8 mouse cellular contexts compared by ENCODE assay signal in the genomic region with DNA sequence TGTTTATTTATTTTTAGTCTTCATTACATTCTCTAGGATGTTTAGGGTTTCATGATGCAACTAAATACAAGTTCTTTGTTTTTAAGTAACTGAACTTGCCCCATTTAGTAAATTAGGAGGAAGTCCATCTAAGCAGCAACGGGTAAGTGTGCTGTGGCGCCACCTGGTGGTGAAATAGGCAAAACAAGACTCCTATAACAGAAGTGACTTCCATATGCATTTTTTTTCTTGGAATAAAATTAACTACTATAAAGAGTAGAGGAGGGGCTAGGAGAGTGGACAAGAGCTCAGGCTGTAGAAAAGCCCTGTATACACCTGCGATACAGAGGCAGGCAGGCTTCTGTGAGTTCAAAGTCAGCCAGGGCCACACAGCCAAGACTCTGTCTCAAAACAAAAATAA. TPM values are rescaled to one million over a fixed set of nuclear protein-coding genes. Genes with fewer than 3 reads are reported as not detected.
A peak's percentile ranks its signal among the peaks of the same experiment; 100 is the strongest.
DNase-seq lines count a peak whose midpoint lies in the region; ATAC-seq lines count a peak whose summit lies in the region.

No protein-coding gene starts in this region.

- intact Hi-C loops in heart, postnatal 36 days (cut with DNase I) = loop anchor here (5.0 to 10.0 kb wide), 2 partner anchors 61 to 359 kb away; no protein-coding TSS in a partner anchor

- DNase-seq in cerebellum, adult 11 months = peak; percentile 65
- peak; percentile 80 for DNase-seq in adrenal gland, postnatal 25 days
- peak; percentile 73 to 81 for DNase-seq in heart, postnatal 36 days
- peak; percentile 53 for DNase-seq in left cerebral cortex, adult 11 months (ENCODE audit: low spot score)
- peak; percentile 57 for DNase-seq in skeletal muscle tissue, adult 2 months (ENCODE audit: low read depth, low spot score)

- ATAC-seq in cerebellum, adult (ENCODE audit: insufficient number of reproducible peaks, low FRiP score, low TSS enrichment) = no peak
- ATAC-seq in erythroblast, adult 5-6 weeks (replicated peaks; ENCODE audit: low FRiP score, poor library complexity, severe bottlenecking) = peak; percentile 68
- peak; percentile 93 for ATAC-seq in megakaryocyte, adult 5-6 weeks (ENCODE audit: poor library complexity, severe bottlenecking)

RNA-seq across cellular contexts. Expression of a gene that starts 15.5 kb away (rescaled TPM):
- 115 and 123 TPM in 2 replicates for total RNA-seq in adrenal gland, postnatal 25 days (2021)
- total RNA-seq in erythroblast, adult 5-6 weeks (2015; ENCODE audit: low replicate concordance) = 53.6 and 94.9 TPM in 2 replicates
- total RNA-seq in erythroblast, adult 5-6 weeks (2017; ENCODE audit: low replicate concordance) = 54.2 and 68.2 TPM in 2 replicates
- 100 to 1,000 TPM; 105 to 109 TPM for total RNA-seq in heart, postnatal 36 days (2021)
- total RNA-seq in megakaryocyte, adult 5-6 weeks (2015) = 163 and 174 TPM in 2 replicates
- total RNA-seq in megakaryocyte, adult 5-6 weeks (2017) = 137 and 158 TPM in 2 replicates

RNA-seq across cellular contexts. Expression of a gene that starts 34.2 kb away (rescaled TPM):
- 446 and 468 TPM in 2 replicates for total RNA-seq in adrenal gland, postnatal 25 days (2021)
- 125 and 168 TPM in 2 replicates for total RNA-seq in erythroblast, adult 5-6 weeks (2015; ENCODE audit: low replicate concordance)
- total RNA-seq in erythroblast, adult 5-6 weeks (2017; ENCODE audit: low replicate concordance) = 167 and 210 TPM in 2 replicates
- 100 to 1,000 TPM; 167 to 200 TPM for total RNA-seq in heart, postnatal 36 days (2021)
- total RNA-seq in megakaryocyte, adult 5-6 weeks (2015) = 418 and 446 TPM in 2 replicates
- total RNA-seq in megakaryocyte, adult 5-6 weeks (2017) = 321 and 398 TPM in 2 replicates
